Mouse (Mus musculus): ENCODE measurements around the gene Actl7a. TPM values are rescaled to one million over a fixed set of nuclear protein-coding genes. Genes with fewer than 3 reads are reported as not detected.

Gene Actl7a
- polyA plus RNA-seq (2012; rRNA removed), result not detected in 2 replicates

DNA sequence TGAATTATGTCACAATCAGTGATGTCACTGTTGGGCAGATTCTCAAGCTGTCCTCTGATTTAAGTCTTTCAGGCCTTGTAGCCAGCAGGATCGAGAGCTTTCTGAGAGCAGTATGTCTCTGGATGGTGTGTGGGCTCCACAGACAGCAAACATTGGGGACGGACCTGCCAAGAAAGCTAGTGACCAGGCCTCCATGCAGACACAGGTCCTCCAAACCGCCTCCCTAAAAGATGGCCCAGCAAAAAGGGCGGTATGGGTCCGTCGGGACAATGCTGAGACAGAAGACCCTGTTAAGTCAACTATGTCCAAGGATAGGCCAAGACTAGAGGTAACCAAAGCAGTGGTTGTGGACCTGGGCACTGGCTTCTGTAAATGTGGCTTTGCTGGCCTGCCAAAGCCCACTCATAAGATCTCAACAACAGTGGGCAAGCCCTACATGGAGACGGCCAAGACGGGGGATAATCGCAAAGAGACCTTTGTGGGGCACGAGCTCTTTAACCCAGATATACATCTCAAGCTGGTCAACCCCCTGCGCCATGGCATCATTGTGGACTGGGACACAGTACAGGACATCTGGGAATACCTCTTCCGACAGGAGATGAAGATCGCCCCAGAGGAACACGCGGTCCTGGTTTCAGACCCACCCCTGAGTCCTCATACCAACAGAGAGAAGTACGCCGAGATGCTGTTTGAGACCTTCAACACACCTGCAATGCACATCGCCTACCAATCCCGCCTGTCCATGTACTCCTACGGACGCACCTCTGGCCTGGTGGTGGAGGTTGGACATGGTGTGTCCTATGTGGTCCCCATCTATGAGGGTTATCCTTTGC is at the start of gene Actl7a:
Gene Actl7a, plus strand, starts transcription at position 51 of the 833 bp plus-strand sequence.

DNA sequence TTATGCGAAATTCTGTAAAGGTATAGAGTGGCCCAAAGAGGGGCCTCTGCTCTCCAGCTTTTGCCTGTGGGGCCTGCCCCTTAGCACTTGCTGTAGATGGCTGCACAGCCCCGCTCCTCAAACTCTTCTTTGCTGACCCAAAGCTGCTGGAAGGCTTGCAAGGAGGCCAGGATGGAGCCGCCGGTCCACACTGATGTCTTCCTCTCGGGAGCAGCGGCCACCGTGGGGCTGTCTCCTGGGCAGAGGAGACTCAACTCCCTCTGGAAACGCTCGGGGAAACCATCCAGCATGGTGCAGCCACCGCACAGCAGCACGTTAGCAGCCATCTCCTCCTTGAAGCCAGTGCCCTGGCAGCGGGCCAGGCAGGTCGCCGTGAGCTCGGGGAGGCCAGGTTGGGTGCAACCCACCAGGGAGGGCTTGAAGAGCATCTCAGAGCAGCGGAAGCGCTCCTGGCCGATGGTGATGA is 3.2 kb upstream of the Actl7a start, which contains the start of gene Gm26657:
Gene Gm26657, plus strand, starts transcription at position 51 of the 466 bp plus-strand sequence.

DNA sequence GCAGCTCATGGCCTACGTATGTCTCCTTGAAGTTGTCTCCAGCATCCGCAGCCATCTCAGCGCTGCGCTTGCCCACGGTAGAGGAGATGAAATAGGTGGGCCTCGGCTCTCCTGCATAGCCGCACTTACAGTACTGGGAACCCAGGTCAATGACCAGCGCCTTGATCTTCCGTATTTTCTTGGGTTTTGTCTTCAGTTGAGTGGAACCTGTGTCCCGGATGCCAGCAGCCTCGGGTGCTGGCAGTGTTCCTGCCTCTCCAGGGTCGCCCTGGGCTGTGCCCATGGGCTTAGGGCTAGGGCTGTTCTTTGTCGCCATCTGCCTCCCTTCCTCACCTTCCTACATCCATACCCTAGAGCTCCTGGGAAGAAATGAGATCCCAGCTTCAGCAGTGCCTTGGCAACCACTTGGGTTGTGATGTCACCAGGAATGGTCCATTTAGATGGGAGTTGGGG is 2.1 kb upstream of the Actl7a start, which contains the start of gene Actl7b:
Gene Actl7b, minus strand, starts transcription at position 403 of the 453 bp plus-strand sequence.

Other genes with a start within 250 kb of the Actl7a start
- not detected in 2 replicates for gene Gm26657, start 3.3 kb upstream of the Actl7a start, polyA plus RNA-seq (2012; rRNA removed)
- gene Actl7b, start 2.0 kb upstream of the Actl7a start, polyA plus RNA-seq (2012; rRNA removed), result 0.05 and 0.07 TPM in 2 replicates
- gene Elp1, start 58.9 kb downstream of the Actl7a start, polyA plus RNA-seq (2012; rRNA removed), result 81.4 and 87.0 TPM in 2 replicates
- 8.7 and 8.9 TPM in 2 replicates for gene Fam206a, start 58.9 kb downstream of the Actl7a start, polyA plus RNA-seq (2012; rRNA removed)
- gene Ctnnal1, start 121.8 kb downstream of the Actl7a start, polyA plus RNA-seq (2012; rRNA removed), result 18.5 and 23.7 TPM in 2 replicates
- gene Tmem245, start 204.0 kb downstream of the Actl7a start, polyA plus RNA-seq (2012; rRNA removed), result 10.7 and 11.0 TPM in 2 replicates
- 19.6 and 20.7 TPM in 2 replicates for gene Frrs1l, start 247.0 kb downstream of the Actl7a start, polyA plus RNA-seq (2012; rRNA removed)

All from central nervous system, embryonic 18 days (tissue).